Mouse (Mus musculus) T-helper 1 cell (primary cell): ENCODE results near the gene Atrip.

Experiments used
- in situ Hi-C: fragments of 300-600 bp; cut with MboI, MseI; formaldehyde crosslinking; loops from one replicate; pipeline ENCODE4 v1.15.1; 2025; ENCODE audit warnings: high pct_unique_total_duplicates

The Atrip gene

GRCm38 (mm10) chr9:109059136-109059903 is 14.6 kb downstream of the Atrip start, which contains the start of gene Trex1:
Gene Trex1 (minus strand): TSS chr9:109059734.
- in situ Hi-C loops: loop anchor here (5.0 to 25.0 kb wide), 3 partner anchors 67 to 1722 kb away; partner anchors contain the start of genes 6430571L13Rik, Gpx1, Hemk1 and Pfkfb4

DNA sequence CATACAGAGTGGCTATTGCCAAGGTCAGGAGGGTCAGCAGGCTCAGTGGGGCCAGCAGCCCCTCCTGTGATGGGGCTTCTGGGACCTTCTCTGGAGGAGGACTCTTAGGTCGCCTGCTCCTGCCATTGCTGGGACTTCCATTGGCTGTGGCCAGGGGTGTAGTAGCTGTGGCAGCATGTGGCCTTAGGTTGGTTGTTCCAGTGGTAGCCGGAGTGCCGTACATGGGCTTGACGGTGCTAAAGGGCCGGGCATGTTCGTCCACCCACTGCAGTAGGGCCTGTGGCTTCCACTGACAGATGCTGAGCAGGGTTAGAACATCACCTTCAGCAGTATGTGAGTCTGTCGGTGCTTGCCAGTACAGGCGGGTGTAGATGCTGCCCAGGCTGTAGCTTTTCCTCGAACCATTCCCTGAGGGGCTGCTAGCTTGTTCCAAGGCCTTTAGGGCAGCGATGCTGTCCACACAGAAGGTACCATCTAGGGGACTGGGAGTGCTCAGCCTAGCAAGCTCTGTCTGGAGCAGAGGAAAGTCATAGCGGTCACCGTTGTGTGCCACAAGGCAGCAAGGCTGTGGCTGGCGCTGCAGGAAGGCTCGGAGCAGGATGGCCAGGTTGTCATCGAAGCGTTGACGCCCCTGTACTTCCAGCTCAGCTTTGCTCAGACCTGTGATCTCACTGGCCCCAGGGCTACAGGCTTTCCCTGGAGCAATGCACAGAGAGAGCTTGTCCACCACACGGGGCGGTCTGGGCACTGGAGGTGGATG is 15.7 kb downstream of the Atrip start:
- in situ Hi-C loops: loop anchor here (5.0 to 25.0 kb wide), 3 partner anchors 66 to 1721 kb away; partner anchors contain the start of genes 6430571L13Rik, Gpx1, Hemk1 and Pfkfb4

DNA sequence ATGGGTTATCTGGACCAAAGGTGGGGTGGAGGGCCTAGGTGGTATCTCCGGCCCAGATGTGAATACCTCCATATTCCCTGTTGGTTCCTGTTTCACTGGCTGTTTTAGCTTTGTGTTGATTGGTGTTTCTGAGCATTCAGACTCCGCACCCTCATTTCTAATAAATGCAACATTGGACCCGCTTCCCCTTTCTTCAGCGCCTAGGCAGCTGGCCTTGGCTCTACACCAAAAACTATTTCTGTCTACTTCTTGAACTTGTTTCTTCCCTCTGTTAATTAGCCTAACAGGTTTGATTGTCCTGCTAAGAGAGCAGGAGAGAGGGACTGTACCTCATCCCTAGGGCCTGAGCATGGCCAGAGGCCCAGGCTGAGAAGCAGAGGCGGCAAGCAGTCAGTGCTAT is 16.4 kb downstream of the Atrip start:
- in situ Hi-C loops: loop anchor here (5.0 to 25.0 kb wide), 3 partner anchors 65 to 1720 kb away; partner anchors contain the start of genes 6430571L13Rik, Gpx1, Hemk1 and Pfkfb4

- in situ Hi-C loops: loop anchor here (5.0 to 25.0 kb wide), 3 partner anchors 65 to 1720 kb away; partner anchors contain the start of genes 6430571L13Rik, Gpx1, Hemk1 and Pfkfb4
Observed at GRCm38 (mm10) chr9:109056916-109057315, 17.0 kb downstream of the Atrip start.

- in situ Hi-C loops: loop anchor here (5.0 to 25.0 kb wide), 3 partner anchors 64 to 1719 kb away; partner anchors contain the start of genes 6430571L13Rik, Gpx1, Hemk1 and Pfkfb4
Observed at GRCm38 (mm10) chr9:109056081-109056690, 17.7 kb downstream of the Atrip start.

GRCm38 (mm10) chr9:109055271-109056030 is 18.5 kb downstream of the Atrip start:
- in situ Hi-C loops: loop anchor here (5.0 to 25.0 kb wide), 3 partner anchors 63 to 1718 kb away; partner anchors contain the start of genes 6430571L13Rik, Gpx1, Hemk1 and Pfkfb4

DNA sequence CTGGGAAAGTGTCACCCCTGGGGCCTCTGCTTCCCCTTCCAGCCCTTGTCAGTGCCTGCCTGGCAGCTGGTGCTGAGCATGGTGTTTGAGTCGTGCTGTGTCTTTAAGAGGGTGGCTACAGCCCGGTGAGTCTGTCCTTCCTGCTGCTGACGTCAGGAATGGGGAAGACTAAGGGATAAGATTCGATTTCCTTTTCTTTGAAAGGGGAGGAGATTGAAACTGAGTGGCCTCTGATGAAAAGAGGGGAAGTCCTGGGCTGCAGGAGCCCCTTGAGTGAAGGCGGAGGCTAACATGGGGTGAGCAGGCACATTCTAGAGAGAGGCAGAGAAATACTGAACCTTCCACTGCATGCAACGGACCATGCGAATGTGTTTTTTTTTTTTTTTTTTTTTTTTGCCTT is 19.2 kb downstream of the Atrip start:
- in situ Hi-C loops: loop anchor here (5.0 to 25.0 kb wide), 3 partner anchors 62 to 1717 kb away; partner anchors contain the start of genes 6430571L13Rik, Gpx1, Hemk1 and Pfkfb4

- in situ Hi-C loops: loop anchor here (25.0 kb wide), 2 partner anchors 717 to 1717 kb away; partner anchors contain the start of genes 6430571L13Rik, Gpx1, Hemk1 and Usp4
Observed at GRCm38 (mm10) chr9:109053851-109054250, 20.1 kb downstream of the Atrip start.

GRCm38 (mm10) chr9:109053366-109053765 is 20.6 kb downstream of the Atrip start:
- in situ Hi-C loops: loop anchor here (25.0 kb wide), 2 partner anchors 716 to 1716 kb away; partner anchors contain the start of genes 6430571L13Rik, Gpx1, Hemk1 and Usp4

DNA sequence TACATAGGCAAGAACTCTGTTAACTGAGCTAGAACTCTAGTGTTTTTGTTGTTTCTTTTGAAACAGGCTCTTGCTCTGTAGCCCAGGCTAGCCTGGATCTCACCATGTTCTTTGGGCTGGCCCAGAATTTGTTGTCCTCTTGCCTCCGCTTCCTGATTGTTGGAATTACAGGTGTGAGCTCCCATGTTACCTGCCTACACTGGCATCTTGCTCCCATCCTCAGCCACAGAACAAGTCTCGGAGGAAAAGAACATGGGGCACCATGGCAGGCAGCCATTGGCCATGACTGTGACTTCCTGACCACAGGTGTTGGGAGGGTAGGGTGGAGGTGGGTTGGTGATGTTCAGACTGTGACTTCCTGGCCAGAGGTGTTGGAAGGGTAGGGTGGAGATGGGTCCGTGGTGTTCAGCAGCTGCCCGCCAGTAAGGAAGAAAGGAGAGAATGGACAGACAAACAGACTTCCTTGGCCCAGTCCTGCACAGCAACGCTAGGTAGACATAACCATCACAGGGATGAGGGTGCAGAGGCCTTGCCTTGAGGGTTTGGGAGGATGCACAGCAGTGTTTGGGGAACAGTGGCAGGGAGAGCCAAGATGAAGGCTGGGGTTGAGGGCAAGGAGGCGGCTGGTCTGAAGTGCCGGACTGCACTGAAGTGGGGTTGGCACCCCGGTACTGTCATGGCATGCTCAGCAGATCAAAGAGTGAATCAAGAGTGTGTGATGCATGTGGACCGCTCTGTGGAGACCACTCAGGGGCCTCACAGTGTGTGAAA is 21.2 kb downstream of the Atrip start:
- in situ Hi-C loops: loop anchor here (25.0 kb wide), 2 partner anchors 715 to 1715 kb away; partner anchors contain the start of genes 6430571L13Rik, Gpx1, Hemk1 and Usp4

DNA sequence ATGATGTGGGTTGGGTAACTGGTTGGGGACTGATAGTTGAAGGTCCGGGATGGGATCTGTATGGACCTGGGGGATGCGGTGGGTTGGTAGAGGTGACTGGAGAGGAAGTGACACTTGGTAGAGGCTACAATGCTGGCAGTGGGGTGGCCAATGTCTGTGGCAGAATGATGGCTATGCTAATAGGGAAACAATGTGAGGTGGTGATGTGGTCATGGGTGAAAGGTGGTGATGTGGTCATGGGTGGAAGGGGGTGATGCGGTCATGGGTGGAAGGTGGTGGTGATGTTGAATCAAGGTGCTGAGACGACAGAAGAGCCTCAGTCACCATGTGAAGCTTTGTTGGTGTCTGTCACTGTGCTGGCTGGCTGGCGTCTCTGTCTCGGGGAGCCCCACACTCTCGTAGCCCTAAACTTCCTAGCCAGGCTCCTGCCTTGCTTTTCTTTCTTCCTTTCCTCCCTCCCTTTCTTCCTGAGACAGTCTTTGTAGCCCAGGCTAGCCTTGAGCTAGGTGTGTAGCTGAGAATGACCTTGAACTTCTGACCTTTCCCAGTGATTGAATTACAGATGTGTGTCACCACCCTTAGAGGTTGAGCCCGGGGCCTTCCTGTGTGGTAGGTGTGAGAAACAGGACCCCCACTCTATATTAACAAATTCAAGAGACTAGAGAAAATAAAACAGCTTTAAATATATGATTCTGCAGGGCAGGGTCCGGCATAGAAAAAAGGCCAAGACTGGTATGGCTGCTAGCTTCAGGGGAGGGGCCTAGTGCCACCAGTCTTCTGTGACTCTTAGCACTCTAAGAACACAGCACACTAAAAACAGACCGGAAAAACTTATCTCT is 22.1 kb downstream of the Atrip start:
- in situ Hi-C loops: loop anchor here (25.0 kb wide), 2 partner anchors 715 to 1715 kb away; partner anchors contain the start of genes 6430571L13Rik, Gpx1, Hemk1 and Usp4

DNA sequence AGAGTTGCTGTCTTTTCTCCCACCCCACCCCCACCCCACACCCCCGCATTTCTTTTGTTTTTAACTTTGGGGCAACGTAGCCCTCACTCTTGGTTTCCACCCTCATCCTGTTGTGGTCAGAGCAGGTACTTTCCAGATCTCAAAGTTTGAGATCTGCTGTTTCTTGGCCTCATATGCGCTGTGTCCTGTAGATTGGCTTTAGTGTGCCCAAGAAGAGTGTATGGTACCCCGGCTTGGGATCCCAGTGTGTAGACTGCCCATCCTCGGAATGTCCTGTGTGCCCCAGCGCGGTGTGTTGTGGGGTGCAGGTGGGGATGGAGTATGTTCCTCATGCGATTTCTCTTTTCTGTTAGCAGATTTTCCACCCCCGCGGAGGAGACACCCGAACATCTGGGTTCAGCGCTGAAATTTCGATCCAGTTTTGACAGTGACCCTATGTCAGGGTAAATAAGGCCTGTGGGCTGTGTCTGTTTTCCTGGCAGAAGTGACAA is 22.9 kb downstream of the Atrip start:
- in situ Hi-C loops: loop anchor here (25.0 kb wide), 2 partner anchors 714 to 1714 kb away; partner anchors contain the start of genes 6430571L13Rik, Gpx1, Hemk1 and Usp4

- in situ Hi-C loops: loop anchor here (25.0 kb wide), 2 partner anchors 713 to 1713 kb away; partner anchors contain the start of genes 6430571L13Rik, Gpx1, Hemk1 and Usp4
Observed at GRCm38 (mm10) chr9:109050674-109050997, 23.3 kb downstream of the Atrip start.

- in situ Hi-C loops: loop anchor here (25.0 kb wide), 2 partner anchors 713 to 1713 kb away; partner anchors contain the start of genes 6430571L13Rik, Gpx1, Hemk1 and Usp4
Observed at GRCm38 (mm10) chr9:109049996-109050673, 23.8 kb downstream of the Atrip start.

- in situ Hi-C loops: no loop called here
Observed at GRCm38 (mm10) chr9:109049316-109049715, 24.6 kb downstream of the Atrip start.

DNA sequence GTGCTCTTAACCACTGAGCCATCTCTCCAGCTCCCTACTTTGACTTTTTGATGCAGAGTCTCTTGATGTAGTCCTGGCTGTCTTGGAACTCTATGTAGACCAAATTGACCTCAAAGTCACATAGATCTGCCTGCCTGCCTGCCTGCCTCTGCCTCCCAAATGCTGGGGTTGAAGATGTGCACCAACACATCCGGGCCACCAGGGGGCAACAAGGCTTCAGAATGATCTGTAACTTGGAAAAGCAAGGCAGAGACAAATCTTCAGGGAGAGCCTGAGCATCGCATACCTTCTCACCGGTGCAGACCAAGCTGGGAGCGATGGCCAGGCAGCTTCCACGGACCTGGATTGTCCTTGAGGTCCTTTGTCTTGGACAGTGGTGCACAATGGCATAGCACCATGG is 27.6 kb downstream of the Atrip start:
- in situ Hi-C loops: no loop called here

GRCm38 (mm10) chr9:109041351-109041750 is 32.6 kb downstream of the Atrip start:
- in situ Hi-C loops: no loop called here
